In genomic region chr13:51906103-51906502, GRCm38 (mm10) we compare ENCODE assay signal across 17 mouse cellular contexts. TPM values are rescaled to one million over a fixed set of nuclear protein-coding genes. Genes with fewer than 3 reads are reported as not detected.
A peak's percentile ranks its signal among the peaks of the same experiment; 100 is the strongest.
DNase-seq lines count a peak whose midpoint lies in the region; ATAC-seq and TF ChIP-seq lines count a peak whose summit lies in the region.
"Had no signal": no experiment of that assay in that cellular context is flagged by ENCODE, and none has a peak within 500 bp of the region (broad histone marks: within the 10 kb centered on the region; RNA-seq: fewer than 3 reads in every experiment).

No protein-coding gene starts in this region.

- DNase-seq in testis, postnatal 14 days (ENCODE audit: low spot score), result peak; percentile 35
- no peak for DNase-seq in testis, postnatal 10 days (ENCODE audit: low spot score)
- peak; percentile 88 for DNase-seq in lung, postnatal 0 days (ENCODE audit: low spot score)
- no peak for DNase-seq in heart, adult 9 months (ENCODE audit: low spot score in 2 of 2)
- DNase-seq in layer of hippocampus, postnatal 36 days, result no peak
- DNase-seq: adrenal gland, postnatal 36 days; cerebellum, postnatal 36 days; thymus, postnatal 4 days had no signal

- H3K27ac ChIP-seq in kidney, embryonic 15.5 days, result 0 out of 2 replicates have a peak overlapping the region, but pooled peaks have one; percentile 25
- peak overlapping the region; percentile 80 for H3K27ac ChIP-seq in lung, postnatal 0 days (ENCODE audit: low read length)
- H3K27ac ChIP-seq: embryonic facial prominence, embryonic 13.5 days; hindbrain, embryonic 12.5 days; limb, embryonic 13.5 days; neural tube, embryonic 13.5 days had no signal

- H3K4me3 ChIP-seq in kidney, embryonic 15.5 days (replicated peaks), result no peak overlapping the region
- no peak overlapping the region for H3K4me3 ChIP-seq in lung, postnatal 0 days (ENCODE audit: low read depth, low read length)
- H3K4me3 ChIP-seq: embryonic facial prominence, embryonic 13.5 days; hindbrain, embryonic 12.5 days; limb, embryonic 13.5 days; neural tube, embryonic 13.5 days had no signal

- H3K9ac ChIP-seq in kidney, embryonic 15.5 days, result no peak overlapping the region
- no peak overlapping the region for H3K9ac ChIP-seq in lung, postnatal 0 days (replicated peaks; ENCODE audit: low read depth)
- H3K9ac ChIP-seq: embryonic facial prominence, embryonic 13.5 days; hindbrain, embryonic 12.5 days; limb, embryonic 13.5 days; neural tube, embryonic 13.5 days had no signal

- no peaks in the 10 kb centered on the region for H3K27me3 ChIP-seq in kidney, embryonic 15.5 days
- H3K27me3 ChIP-seq in lung, postnatal 0 days (replicated peaks; ENCODE audit: insufficient read depth, low read length), result no peaks in the 10 kb centered on the region
- H3K27me3 ChIP-seq: embryonic facial prominence, embryonic 13.5 days; limb, embryonic 13.5 days had no signal

- H3K36me3 ChIP-seq in kidney, embryonic 15.5 days, result no peaks in the 10 kb centered on the region
- no peaks in the 10 kb centered on the region for H3K36me3 ChIP-seq in lung, postnatal 0 days (ENCODE audit: insufficient read depth, low read length)
- H3K36me3 ChIP-seq: embryonic facial prominence, embryonic 13.5 days; G1E; hindbrain, embryonic 12.5 days; limb, embryonic 13.5 days; neural tube, embryonic 13.5 days had no signal

- peak; percentile 99 for TF ChIP-seq EP300 in lung, postnatal 0 days (IDR thresholded peaks at IDR 0.05)

- no peaks in the 10 kb centered on the region for H3K9me3 ChIP-seq in kidney, embryonic 15.5 days (replicated peaks)
- H3K9me3 ChIP-seq in lung, postnatal 0 days (ENCODE audit: low read length), result no peaks in the 10 kb centered on the region
- H3K9me3 ChIP-seq: embryonic facial prominence, embryonic 13.5 days; G1E; hindbrain, embryonic 12.5 days; limb, embryonic 13.5 days; neural tube, embryonic 13.5 days had no signal

- WGBS in kidney, embryonic 15.5 days, result 72% methylated on average over 3 of the region's 3 CpGs
- WGBS in lung, postnatal 0 days, result 63% methylated on average over 3 of the region's 3 CpGs

- H3K4me2 ChIP-seq in kidney, embryonic 15.5 days, result no peak overlapping the region
- H3K4me2 ChIP-seq in lung, postnatal 0 days (replicated peaks; ENCODE audit: low read depth, low read length), result no peak overlapping the region
- H3K4me2 ChIP-seq: embryonic facial prominence, embryonic 13.5 days; hindbrain, embryonic 12.5 days; limb, embryonic 13.5 days; neural tube, embryonic 13.5 days had no signal

- H3K4me1 ChIP-seq in kidney, embryonic 15.5 days, result peaks cover 22% of the 10 kb centered on the region
- peaks cover 22% of the 10 kb centered on the region for H3K4me1 ChIP-seq in lung, postnatal 0 days (ENCODE audit: insufficient read depth, low read depth, low read length)

- ATAC-seq in kidney, embryonic 15.5 days (replicated peaks; ENCODE audit: low FRiP score), result peak; percentile 63
- ATAC-seq in lung, postnatal 0 days, result peak; percentile 70
- no peak for ATAC-seq in frontal cortex, adult (ENCODE audit: low TSS enrichment)
- ATAC-seq: forebrain, embryonic 16.5 days; midbrain, embryonic 16.5 days had no signal

- TF ChIP-seq CTCF in lung, postnatal 0 days (IDR thresholded peaks at IDR 0.05), result no peak

RNA-seq across cellular contexts. Expression of gene Gadd45g, which starts 59.6 kb away (rescaled TPM):
- polyA plus RNA-seq in kidney, embryonic 15.5 days (2015; fragmentation: Nextera tagmentation; extraction: Ambion mirVana), result 40.2 and 42.8 TPM in 2 replicates
- polyA plus RNA-seq in lung, postnatal 0 days (2015; fragmentation: Nextera tagmentation; extraction: Ambion mirVana), result 54.7 and 83.4 TPM in 2 replicates
- 10 to 100 TPM; 19.9 to 22.3 TPM for total RNA-seq in layer of hippocampus, postnatal 36 days (2021)

Comparison
In these comparisons a context has a peak if more than half of its experiments do, and no peak if none do; other contexts are left out.
1. DNase-seq: peak in testis, postnatal 14 days (single experiment) and lung, postnatal 0 days (single experiment); none in testis, postnatal 10 days (single experiment), heart, adult 9 months (0 of 2) and layer of hippocampus, postnatal 36 days (0 of 2).